Mouse (Mus musculus) spleen, adult 10 weeks (tissue): ENCODE data around the gene Lix1l. TPM values are rescaled to one million over a fixed set of nuclear protein-coding genes. Genes with fewer than 3 reads are reported as not detected.

Source experiments
- polyA plus RNA-seq: library from polyadenylated mRNA; stranded (reverse); fragments of 350-450 nt; fragmentation: Illumina TruSeq; extraction: RNeasy Lipid Tissue Mini Kit (QIAGEN cat#74804); gene quantifications from one replicate; pipeline ENCODE4 v1.2.3, GENCODE M21; 2015; ENCODE audit warnings: low replicate concordance; ENCODE audit not compliant: insufficient read depth

Gene Lix1l
- polyA plus RNA-seq: 16.0 TPM

DNA sequence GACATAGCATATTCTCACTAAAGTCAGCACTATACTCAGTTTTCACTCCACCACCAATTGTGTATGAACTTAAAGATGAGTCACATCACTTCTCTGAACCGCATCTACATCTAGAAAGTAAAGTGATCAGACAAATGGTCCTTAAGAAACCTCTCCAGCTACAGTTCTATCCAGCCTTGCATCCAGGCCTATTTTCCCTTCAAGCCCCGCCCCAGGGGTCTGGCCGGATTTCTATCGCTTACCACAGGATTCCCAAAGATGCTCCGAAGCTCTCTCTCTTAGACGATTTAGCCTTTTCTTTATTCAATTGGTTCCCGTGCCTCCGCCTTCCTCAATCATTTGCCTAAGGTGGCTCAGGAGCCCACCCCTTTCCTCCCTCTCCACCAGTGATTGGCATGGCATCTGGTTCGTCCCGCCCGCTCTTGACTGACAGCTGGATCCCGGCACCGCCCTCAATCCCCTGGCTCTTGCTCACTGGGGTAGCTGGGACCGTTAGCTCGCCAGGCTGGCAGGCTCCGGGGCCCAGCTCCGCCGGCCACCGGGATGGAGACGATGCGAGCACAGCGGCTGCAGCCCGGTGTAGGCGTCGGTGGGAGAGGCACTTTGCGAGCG lies at the start of gene Lix1l:
Gene Lix1l (plus strand): TSS at position 511 of the 612 bp plus-strand sequence.

DNA sequence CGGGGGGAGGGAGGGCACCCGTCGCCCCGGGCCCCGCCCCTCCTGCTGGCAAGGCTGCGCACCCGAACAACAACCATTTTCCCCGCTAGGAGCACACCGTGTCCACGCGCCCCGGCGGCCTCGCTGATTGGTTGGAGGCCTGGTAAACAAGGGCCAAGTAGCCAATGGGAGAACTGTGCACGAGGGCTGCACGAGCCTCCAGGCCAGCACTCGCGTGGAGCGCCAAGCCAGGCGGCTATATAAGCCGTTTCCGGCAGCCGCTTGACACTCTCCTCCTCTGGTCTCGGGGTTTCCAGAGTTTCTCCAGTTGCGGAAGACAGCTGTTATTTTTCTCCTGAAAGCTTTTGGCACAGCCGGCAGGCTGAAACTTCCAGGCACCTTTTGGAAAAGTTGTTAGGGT lies 43.3 kb upstream of the Lix1l start, which contains the start of gene Txnip:
Gene Txnip (plus strand): TSS at position 264 of the 400 bp plus-strand sequence.

DNA sequence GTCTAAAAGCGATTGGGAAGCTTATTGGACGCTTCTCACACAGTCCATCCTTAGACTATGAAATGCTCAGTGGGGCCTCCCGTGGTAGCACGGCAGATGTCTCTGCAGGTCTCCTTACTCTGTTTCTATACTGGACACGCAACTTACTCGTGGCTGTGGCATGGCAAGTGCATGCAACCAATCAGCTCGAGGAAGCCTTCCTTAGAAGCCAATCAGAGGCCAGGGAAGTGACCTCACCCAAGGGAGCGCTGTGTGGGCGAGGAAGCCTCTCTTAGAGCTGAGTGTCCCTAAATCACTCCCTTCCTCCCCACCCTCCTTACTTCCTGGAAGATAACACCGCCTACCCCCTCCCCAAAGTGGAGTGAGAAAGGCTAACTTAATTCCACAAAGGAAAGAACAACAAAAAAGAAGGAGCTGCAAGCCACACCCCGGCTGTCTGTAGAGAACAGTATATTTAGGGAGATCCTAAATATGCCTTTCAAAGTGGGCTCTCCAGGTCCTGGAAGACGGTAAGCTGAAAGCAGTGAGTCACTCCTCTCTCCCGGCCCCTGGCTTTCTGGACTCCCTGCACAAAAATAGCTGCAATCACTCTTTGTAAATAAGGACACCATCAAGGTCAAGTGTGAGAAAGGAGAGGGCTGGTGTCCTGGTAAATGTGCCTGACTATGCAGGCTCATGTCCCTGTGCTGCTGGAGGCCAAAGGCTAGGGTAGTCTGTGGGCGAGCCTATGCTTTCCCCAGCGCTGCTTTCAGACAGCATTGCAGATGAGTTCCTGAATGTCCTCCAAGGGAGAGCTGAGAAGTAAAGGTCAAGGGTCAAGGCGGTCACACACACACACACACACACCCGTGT lies 24.0 kb upstream of the Lix1l start, which contains the start of gene Gm16253:
Gene Gm16253 (plus strand): TSS at position 295 of the 852 bp plus-strand sequence.

DNA sequence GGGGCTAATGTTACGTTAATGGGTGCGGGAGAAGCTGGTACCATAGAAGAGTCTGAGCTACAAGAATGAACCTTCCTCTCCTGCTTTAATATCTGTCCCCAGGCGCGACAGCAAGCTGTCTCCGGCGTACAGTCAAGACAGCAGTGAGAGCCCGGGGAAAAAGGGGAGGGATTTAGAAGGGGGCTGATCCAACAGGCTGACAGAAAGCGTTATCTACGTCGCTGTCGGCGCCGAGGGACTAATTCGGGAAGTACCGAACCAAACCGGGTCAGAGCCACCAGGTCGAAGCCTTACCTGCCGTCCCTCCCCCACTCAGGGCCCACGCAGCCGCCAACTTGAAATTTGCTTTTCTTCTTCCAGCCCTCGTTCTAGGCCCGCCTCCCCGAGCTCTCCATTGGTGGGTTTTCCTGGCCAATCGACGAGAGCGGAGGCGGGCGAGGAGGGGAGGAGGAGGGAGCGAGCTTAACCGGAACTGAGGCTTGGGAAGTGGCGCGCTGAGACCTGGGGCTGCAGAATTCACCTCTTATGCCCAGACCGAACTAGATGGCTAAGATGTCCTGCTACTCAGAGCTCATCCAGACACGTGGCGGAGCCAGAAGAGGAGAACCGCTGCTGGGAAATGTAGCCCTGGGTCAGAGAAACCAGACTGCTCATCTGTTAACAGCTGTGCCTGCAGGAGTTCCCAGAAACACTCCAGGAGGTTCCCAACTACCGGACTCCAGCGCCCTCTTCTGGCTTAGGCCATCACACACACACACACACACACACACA lies 7.0 kb upstream of the Lix1l start, which contains the start of gene Polr3gl:
Gene Polr3gl (minus strand): TSS at position 392 of the 771 bp plus-strand sequence.

DNA sequence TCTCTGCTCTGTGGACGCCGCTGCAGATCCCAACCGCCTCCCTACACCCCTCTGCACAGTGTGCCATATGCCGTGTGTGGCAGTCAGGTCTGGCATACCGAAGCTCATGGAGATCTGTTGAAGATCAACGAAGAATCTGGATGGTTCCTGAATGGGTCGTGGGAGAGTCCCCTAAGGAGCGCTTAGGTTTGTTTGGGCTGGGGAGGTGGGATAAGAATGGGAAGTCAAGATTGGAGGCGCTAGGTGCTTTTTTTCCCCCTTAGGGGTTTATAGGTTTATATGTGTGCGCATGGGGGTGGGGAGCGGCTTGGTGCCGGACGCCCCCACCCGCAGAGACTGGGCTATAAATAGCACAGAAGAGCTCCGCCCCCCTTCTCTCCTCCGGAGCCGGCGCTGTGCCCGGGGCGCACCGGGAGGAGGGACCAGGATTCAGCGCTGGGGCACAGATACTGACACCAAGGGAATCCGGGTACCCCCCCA lies 4.7 kb upstream of the Lix1l start, which contains the start of gene Ankrd34a:
Gene Ankrd34a (plus strand): TSS at position 409 of the 480 bp plus-strand sequence.

DNA sequence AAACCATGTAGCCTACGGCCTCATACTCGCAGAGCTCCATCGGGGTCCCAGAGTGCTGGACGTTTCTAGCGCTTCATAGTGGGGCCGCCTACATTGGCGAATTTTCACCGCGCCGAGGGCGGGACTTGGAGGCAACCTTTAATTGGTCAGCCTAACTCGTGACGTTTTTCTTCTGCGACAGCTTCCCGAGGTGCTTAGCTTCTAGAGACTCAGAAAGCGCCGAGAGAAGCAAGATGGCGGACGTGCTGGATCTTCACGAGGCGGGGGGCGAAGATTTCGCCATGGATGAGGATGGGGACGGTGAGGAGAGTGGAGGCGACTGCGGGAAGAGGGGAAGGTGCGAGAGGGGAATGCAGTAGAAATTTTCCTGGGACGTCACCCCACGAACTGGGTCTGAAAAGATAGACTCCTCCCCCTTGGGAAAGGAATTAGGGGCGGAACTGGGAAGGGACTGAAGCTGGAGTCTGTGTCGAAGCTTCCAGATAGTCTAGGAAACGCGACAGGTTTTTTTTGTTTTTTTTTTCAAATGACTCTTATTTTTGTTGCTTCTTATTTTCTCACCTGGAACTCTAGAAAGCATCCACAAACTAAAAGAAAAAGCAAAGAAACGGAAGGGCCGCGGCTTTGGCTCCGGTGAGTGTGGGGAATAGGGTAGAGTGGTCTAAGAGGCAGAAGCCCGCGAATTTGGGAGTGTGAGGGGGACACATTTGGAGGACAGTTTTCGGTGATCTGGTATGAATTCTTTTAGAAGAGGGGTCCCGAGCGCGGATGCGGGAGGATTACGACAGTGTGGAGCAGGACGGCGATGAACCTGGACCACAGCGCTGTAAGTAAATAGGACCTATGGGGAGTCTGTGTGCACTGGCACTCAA lies 29.0 kb downstream of the Lix1l start, which contains the start of gene Rbm8a:
Gene Rbm8a (plus strand): TSS at position 205 of the 872 bp plus-strand sequence.

DNA sequence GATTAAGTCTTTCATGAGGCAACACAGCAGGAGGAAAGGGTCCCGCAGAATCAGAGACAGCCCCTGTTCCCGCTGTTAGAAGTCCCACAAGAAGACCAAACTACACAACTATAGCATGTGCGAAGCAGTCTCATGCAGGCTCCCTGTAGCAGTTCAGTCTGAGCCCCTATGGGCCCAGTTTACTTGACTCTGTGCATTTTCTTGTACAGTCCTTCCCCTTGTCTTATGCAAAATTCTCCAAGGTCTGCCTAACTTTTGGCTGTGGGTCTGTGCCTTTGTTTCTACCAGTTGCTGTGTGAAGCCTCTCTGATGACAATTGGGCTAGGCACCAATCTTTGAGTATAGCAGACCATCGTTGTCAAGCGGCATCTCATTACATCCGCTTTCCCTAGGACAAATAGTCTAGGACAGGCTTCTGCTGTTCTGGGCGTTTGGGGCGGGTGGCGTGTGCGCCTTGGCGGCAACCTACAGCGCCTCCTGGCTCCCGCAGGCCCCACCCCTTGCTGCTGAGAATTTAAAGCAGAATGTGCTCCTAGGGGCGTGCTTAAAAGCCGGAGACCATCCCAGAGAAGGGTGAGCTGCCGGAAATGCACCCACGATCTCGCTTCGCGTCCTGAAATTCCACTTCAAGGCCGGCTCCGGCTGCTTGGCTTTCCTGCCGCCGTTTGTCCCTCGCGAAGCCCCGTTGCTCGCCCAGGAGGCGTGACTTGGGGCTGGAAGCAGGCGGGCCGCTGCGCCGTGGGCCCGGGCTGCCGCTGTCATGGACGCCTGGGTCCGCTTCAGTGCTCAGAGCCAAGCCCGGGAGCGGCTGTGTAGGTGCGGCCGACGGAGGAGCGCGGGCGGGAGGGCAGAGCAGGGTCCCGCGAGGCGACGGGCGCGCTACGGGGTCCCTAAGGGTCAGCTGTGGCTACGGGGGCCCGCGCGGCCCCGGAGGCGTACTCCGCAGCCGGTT lies 34.3 kb downstream of the Lix1l start, which contains the start of the genes Pex11b and Gm42957:
Gene Pex11b (plus strand): TSS at position 449 of the 952 bp plus-strand sequence.
Gene Gm42957 (plus strand): TSS at position 547 of the 952 bp plus-strand sequence.

DNA sequence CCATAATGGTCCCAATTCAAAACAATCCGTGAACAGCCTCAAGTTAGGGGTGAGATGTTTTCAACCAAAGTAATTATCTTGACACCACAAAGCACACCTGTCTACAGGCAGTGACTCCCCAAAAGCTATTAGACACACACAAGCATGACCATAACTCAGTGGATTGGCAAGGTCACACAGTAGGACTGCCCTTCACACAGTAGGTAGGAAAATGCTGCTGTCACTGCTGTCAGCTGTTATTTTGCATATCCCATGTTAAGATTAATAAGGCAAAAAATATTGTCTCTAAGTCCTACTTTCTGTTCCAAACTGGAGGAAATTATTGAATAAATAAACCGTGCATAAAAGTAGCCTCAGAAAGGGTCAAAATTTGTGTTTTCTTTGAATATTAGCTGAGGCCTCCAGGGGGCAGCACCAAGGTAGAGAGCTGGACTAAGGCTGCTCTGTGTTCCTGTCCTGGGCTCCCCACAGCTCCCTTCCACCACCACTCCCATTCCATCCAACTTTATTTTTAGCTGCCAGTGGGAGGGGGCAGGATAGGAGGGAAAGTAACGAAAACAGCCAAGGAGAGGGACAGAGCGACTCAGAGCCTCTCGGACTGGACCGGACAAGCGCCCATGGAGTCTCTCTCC lies 44.2 kb downstream of the Lix1l start, which contains the start of gene Itga10:
Gene Itga10 (plus strand): TSS at position 567 of the 632 bp plus-strand sequence.

DNA sequence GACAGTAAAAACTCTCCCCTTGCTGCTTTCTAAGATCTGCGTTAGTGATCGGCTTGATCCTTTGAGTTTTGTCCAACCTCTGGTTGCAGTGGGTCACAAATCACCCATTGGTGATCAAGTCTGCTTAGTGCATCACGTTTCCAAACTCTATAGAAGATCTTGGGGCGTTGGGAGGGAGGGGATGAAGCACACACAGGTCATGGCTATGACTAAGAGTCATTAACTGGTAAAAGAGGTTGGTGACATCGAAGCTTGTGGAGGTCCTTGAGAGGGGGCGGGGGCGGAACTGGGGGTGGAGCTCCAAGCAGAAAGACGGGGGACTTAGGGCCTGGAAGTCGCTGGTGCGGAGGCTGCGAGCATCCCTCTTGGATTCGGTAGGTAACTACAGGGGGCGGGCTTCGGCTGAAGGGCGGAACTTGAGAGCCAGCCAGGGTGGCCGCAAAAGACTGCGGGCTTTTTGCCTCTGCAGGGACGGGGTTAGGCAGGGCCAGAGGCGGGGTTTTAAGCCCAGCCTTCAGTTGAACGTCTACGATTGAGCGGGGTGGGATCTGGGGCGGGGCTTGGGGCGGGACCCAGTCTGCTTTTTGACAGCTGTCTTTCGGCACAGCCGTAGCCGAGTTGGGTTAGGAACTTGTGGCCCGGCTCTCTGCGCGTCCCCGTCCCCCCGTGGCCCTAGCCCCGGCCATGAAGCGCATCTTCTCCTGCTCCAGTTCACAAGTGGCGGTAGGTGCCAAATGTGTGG lies 68.9 kb downstream of the Lix1l start, which contains the start of gene Ankrd35:
Gene Ankrd35 (plus strand): TSS at position 405 of the 742 bp plus-strand sequence.

Other genes starting within 250 kb of the Lix1l start
- gene BC107364, start 148.8 kb upstream of the Lix1l start, polyA plus RNA-seq: not detected
- not detected for gene Hfe2, start 76.0 kb upstream of the Lix1l start, polyA plus RNA-seq
- gene Txnip, start 43.2 kb upstream of the Lix1l start, polyA plus RNA-seq: 638 TPM
- gene Gm16253, start 24.2 kb upstream of the Lix1l start, polyA plus RNA-seq: not detected
- 79.5 TPM for gene Polr3gl, start 7.0 kb upstream of the Lix1l start, polyA plus RNA-seq
- not detected for gene Ankrd34a, start 4.5 kb upstream of the Lix1l start, polyA plus RNA-seq
- 65.7 TPM for gene Rbm8a, start 28.8 kb downstream of the Lix1l start, polyA plus RNA-seq
- 34.0 TPM for gene Pex11b, start 34.2 kb downstream of the Lix1l start, polyA plus RNA-seq
- gene Gm42957, start 34.3 kb downstream of the Lix1l start, polyA plus RNA-seq: 0.36 TPM
- 3.7 TPM for gene Itga10, start 44.4 kb downstream of the Lix1l start, polyA plus RNA-seq
- 0.59 TPM for gene Ankrd35, start 69.0 kb downstream of the Lix1l start, polyA plus RNA-seq
- gene Pias3, start 95.2 kb downstream of the Lix1l start, polyA plus RNA-seq: 28.2 TPM
- 2.6 TPM for gene Nudt17, start 107.4 kb downstream of the Lix1l start, polyA plus RNA-seq
- 52.3 TPM for gene Polr3c, start 126.5 kb downstream of the Lix1l start, polyA plus RNA-seq
- 88.0 TPM for gene Rnf115, start 126.5 kb downstream of the Lix1l start, polyA plus RNA-seq
- 0.10 TPM for gene Pdzk1, start 228.1 kb downstream of the Lix1l start, polyA plus RNA-seq
- gene Cd160, start 228.2 kb downstream of the Lix1l start, polyA plus RNA-seq: 14.6 TPM